Mouse (Mus musculus): ENCODE data around the gene Med21.

- TF ChIP-seq CTCF (IDR thresholded peaks at IDR 0.05; ENCODE audit: low read depth) (no peak), EP300 (optimal IDR thresholded peaks at IDR 0.05) (no peak)
These were observed 31.3 kb downstream of the Med21 start for GRCm38 (mm10) chr6:146673696-146674095.
